Mouse (Mus musculus): ENCODE measurements around the gene Rtkn.

DNA sequence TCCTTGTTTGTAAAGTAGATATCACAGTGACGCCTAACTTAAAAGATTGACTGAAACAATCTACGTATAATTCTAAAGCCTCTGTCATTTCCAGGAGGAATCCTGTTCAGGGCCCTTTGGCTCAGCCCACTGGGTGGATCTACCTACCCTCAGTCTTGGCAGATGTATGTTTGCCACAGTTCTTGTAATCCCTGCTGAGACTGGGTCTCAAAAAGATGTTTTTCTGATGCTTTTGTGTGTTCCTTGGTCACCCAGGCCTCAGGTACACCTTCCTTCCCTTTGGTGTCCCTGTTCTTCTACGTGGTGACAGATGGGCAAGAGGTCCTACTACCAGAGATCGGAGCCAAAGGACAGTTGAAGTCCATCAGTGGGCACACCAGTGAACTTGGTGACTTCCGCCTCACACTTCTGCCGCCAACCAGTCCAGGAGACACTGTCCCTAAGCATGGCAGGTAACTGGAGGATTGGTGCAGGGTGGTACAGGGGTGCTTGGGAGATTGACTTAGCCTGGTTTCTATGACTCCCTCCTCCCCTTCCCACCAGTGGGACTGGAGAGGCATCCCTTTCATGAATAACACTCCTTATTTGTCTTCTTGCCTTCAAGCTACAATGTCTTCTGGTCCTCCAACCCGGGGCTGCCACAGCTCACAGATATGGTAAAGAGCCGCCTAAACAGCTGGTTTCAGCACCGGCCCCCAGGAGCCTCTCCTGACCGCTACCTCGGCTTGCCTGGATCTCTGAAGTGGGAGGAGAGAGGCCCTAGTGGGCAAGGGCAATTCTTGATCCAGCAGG lies 18.7 kb upstream of the Rtkn start:
- TF ChIP-seq USF1 (IDR thresholded peaks at IDR 0.05; ENCODE audit: low read depth) (no peak), CTCF (IDR thresholded peaks at IDR 0.05; ENCODE audit: control insufficient read depth, insufficient read depth, insufficient read length) (no peak), FOSL1 (IDR thresholded peaks at IDR 0.05; ENCODE audit: insufficient read depth, low read length, poor library complexity, severe bottlenecking) (no peak), CEBPB (IDR thresholded peaks at IDR 0.05; ENCODE audit: low read depth) (no peak), MAX (IDR thresholded peaks at IDR 0.05) (no peak)
